Mouse (Mus musculus) lung, postnatal 36 days (tissue): Measurements from ENCODE around the gene Acat2.
"Not testable (repeated sequence)": the region's sequence is repeated elsewhere in the genome, so short reads cannot be mapped to it uniquely, and the experiment has no call there.

Source experiments
- DNase-seq: peaks from one replicate; pipeline ENCODE4 v3.0.0; 2022; ENCODE audit warnings: mixed read lengths

Gene Acat2

GRCm38 (mm10) chr17:12956664-12957063, 3.9 kb downstream of the Acat2 start:
- no peak for DNase-seq

GRCm38 (mm10) chr17:12949669-12950068, 10.9 kb downstream of the Acat2 start:
- no peak for DNase-seq

GRCm38 (mm10) chr17:12942459-12943162, 17.9 kb downstream of the Acat2 start:
- DNase-seq, result no peak

GRCm38 (mm10) chr17:12941543-12942260, 18.8 kb downstream of the Acat2 start:
- DNase-seq, result no peak

GRCm38 (mm10) chr17:12940151-12940805, 20.3 kb downstream of the Acat2 start, which contains the start of gene Acat3:
TSS of gene Acat3 (minus strand) at chr17:12940600.
- DNase-seq, result no peak

GRCm38 (mm10) chr17:12939377-12940148, 21.0 kb downstream of the Acat2 start:
- not testable (repeated sequence) for DNase-seq

- no peak for DNase-seq
These were observed 22.5 kb downstream of the Acat2 start for GRCm38 (mm10) chr17:12938077-12938476.

- no peak for DNase-seq
These were observed 23.1 kb downstream of the Acat2 start for GRCm38 (mm10) chr17:12937412-12937970.

GRCm38 (mm10) chr17:12935719-12936118, 24.8 kb downstream of the Acat2 start:
- no peak for DNase-seq

- not testable (repeated sequence) for DNase-seq
These were observed 29.0 kb downstream of the Acat2 start for GRCm38 (mm10) chr17:12931576-12931975.

- no peak for DNase-seq
These were observed 34.8 kb downstream of the Acat2 start for GRCm38 (mm10) chr17:12925703-12926180.

GRCm38 (mm10) chr17:12925001-12925400, 35.5 kb downstream of the Acat2 start:
- DNase-seq, result peak; percentile 73

- DNase-seq, result peak; percentile 21
These were observed 39.5 kb downstream of the Acat2 start for GRCm38 (mm10) chr17:12921073-12921472.

GRCm38 (mm10) chr17:12916588-12917380, 43.8 kb downstream of the Acat2 start:
- peak; percentile 50 for DNase-seq

- DNase-seq, result peak; percentile 100
These were observed 44.5 kb downstream of the Acat2 start, which contains the start of gene Mrpl18 for GRCm38 (mm10) chr17:12915881-12916583. TSS of gene Mrpl18 (minus strand) at chr17:12916345.

GRCm38 (mm10) chr17:12915488-12915880, 45.1 kb downstream of the Acat2 start, which contains the start of gene Tcp1:
TSS of gene Tcp1 (plus strand) at chr17:12915701.
- DNase-seq, result no peak

- no peak for DNase-seq
These were observed 50.2 kb downstream of the Acat2 start for GRCm38 (mm10) chr17:12910391-12910790.

- no peak for DNase-seq
These were observed 50.9 kb downstream of the Acat2 start, which contains the start of gene Pnldc1 for GRCm38 (mm10) chr17:12909361-12910280. TSS of gene Pnldc1 (minus strand) at chr17:12910230.

GRCm38 (mm10) chr17:12906436-12906835, 54.1 kb downstream of the Acat2 start:
- no peak for DNase-seq
